Mouse (Mus musculus) right cerebral cortex, postnatal 14 days (tissue): ENCODE data around the gene Usp43.

Experiments
- DNase-seq: peaks from one replicate; pipeline ENCODE4 v3.0.0; 2022

Gene Usp43

GRCm38 (mm10) chr11:67895641-67896040 lies 26.3 kb downstream of the Usp43 start:
- DNase-seq, result no peak

GRCm38 (mm10) chr11:67888521-67888920 lies 33.4 kb downstream of the Usp43 start:
- DNase-seq, result no peak

- DNase-seq, result no peak
These were observed 36.0 kb downstream of the Usp43 start for GRCm38 (mm10) chr11:67885921-67886320.

GRCm38 (mm10) chr11:67865521-67866197 lies 56.3 kb downstream of the Usp43 start:
- DNase-seq, result no peak

- DNase-seq, result no peak
These were observed 56.9 kb downstream of the Usp43 start for GRCm38 (mm10) chr11:67865100-67865499.

GRCm38 (mm10) chr11:67861399-67861838 lies 60.5 kb downstream of the Usp43 start:
- DNase-seq, result no peak

GRCm38 (mm10) chr11:67860743-67861398 lies 61.1 kb downstream of the Usp43 start:
- no peak for DNase-seq

GRCm38 (mm10) chr11:67858518-67858917 lies 63.4 kb downstream of the Usp43 start:
- no peak for DNase-seq

- DNase-seq, result peak; percentile 34
These were observed 66.9 kb downstream of the Usp43 start for GRCm38 (mm10) chr11:67855035-67855434.

- DNase-seq, result no peak
These were observed 68.0 kb downstream of the Usp43 start for GRCm38 (mm10) chr11:67853996-67854395.

GRCm38 (mm10) chr11:67851770-67852169 lies 70.2 kb downstream of the Usp43 start:
- DNase-seq, result no peak

- DNase-seq, result no peak
These were observed 76.8 kb downstream of the Usp43 start for GRCm38 (mm10) chr11:67845193-67845592.

GRCm38 (mm10) chr11:67839810-67840209 lies 82.1 kb downstream of the Usp43 start:
- DNase-seq, result no peak

GRCm38 (mm10) chr11:67835408-67836078 lies 86.4 kb downstream of the Usp43 start:
- DNase-seq, result no peak

- DNase-seq, result no peak
These were observed 90.1 kb downstream of the Usp43 start for GRCm38 (mm10) chr11:67831820-67832219.

GRCm38 (mm10) chr11:67829530-67829929 lies 92.4 kb downstream of the Usp43 start:
- no peak for DNase-seq

- no peak for DNase-seq
These were observed 93.4 kb downstream of the Usp43 start for GRCm38 (mm10) chr11:67828360-67829059.

GRCm38 (mm10) chr11:67821560-67821959 lies 100.4 kb downstream of the Usp43 start:
- peak; percentile 44 for DNase-seq

GRCm38 (mm10) chr11:67820221-67820620 lies 101.7 kb downstream of the Usp43 start:
- peak; percentile 63 for DNase-seq

GRCm38 (mm10) chr11:67819604-67820003 lies 102.3 kb downstream of the Usp43 start:
- DNase-seq, result peak; percentile 62

GRCm38 (mm10) chr11:67811535-67811934 lies 110.4 kb downstream of the Usp43 start:
- DNase-seq, result peak; percentile 42

GRCm38 (mm10) chr11:67808051-67808450 lies 113.9 kb downstream of the Usp43 start:
- DNase-seq, result no peak
